8 mouse cellular contexts compared by ENCODE assay signal in genomic region chr10:126905650-126906075, GRCm38 (mm10). TPM values are rescaled to one million over a fixed set of nuclear protein-coding genes. Genes with fewer than 3 reads are reported as not detected.
DNase-seq lines count a peak whose midpoint lies in the region; ATAC-seq lines count a peak whose summit lies in the region.

No protein-coding gene starts in this region.

- H3K4me2 ChIP-seq in hindbrain, embryonic 15.5 days, result peak overlapping the region; percentile 77

- H3K36me3 ChIP-seq in hindbrain, embryonic 15.5 days, result no peaks in the 10 kb centered on the region

- peak; percentile 85 for ATAC-seq in hindbrain, embryonic 15.5 days (ENCODE audit: low FRiP score, low read depth)

- H3K27me3 ChIP-seq in hindbrain, embryonic 15.5 days, result no peaks in the 10 kb centered on the region

- H3K27ac ChIP-seq in hindbrain, embryonic 15.5 days (replicated peaks), result peak overlapping the region; percentile 85

- DNase-seq in T-cell, adult 2 months (ENCODE audit: low spot score), result peak; percentile 48
- peak; percentile 90 to 92 for DNase-seq in cerebellum, postnatal 36 days
- peak; percentile 88 to 93 for DNase-seq in frontal cortex, postnatal 36 days (ENCODE audit: low spot score in 2 of 2)
- DNase-seq in left cerebral cortex, adult 11 months (ENCODE audit: low spot score), result peak; percentile 85
- peak; percentile 94 to 95 for DNase-seq in lung, postnatal 4 days
- peak; percentile 86 for DNase-seq in retina, postnatal 7 days (ENCODE audit: low read depth, low spot score)
- DNase-seq in urinary bladder, adult 2 months (ENCODE audit: low spot score), result peak; percentile 73

- under 1% methylated on average over 30 of the region's 30 CpGs for WGBS in hindbrain, embryonic 15.5 days

- H3K4me1 ChIP-seq in hindbrain, embryonic 15.5 days (replicated peaks), result peaks cover 8% of the 10 kb centered on the region

- H3K4me3 ChIP-seq in hindbrain, embryonic 15.5 days, result peak overlapping the region; percentile 45

- H3K9me3 ChIP-seq in hindbrain, embryonic 15.5 days, result no peaks in the 10 kb centered on the region

- H3K9ac ChIP-seq in hindbrain, embryonic 15.5 days, result peak overlapping the region; percentile 47

RNA-seq across cellular contexts. Expression of gene Atp23, which starts 4.5 kb away (rescaled TPM):
- polyA plus RNA-seq in hindbrain, embryonic 15.5 days (2015; fragmentation: Nextera tagmentation; extraction: Ambion mirVana), result 14.0 and 15.4 TPM in 2 replicates
- 5.7 and 7.5 TPM in 2 replicates for polyA plus RNA-seq in urinary bladder, adult 2 months (2012; rRNA removed)

Comparison
In these comparisons a context has a peak if more than half of its experiments do, and no peak if none do; other contexts are left out.
1. Peak in every context shown above with its lines: DNase-seq, ATAC-seq, H3K4me3 ChIP-seq and H3K27ac ChIP-seq.